Mouse (Mus musculus) frontal cortex, postnatal 25 days (tissue): ENCODE data around the gene Gm30191.
A peak's percentile ranks its signal among the peaks of the same experiment; 100 is the strongest.
"Not testable (repeated sequence)": the region's sequence is repeated elsewhere in the genome, so short reads cannot be mapped to it uniquely, and the experiment has no call there.

Experiments
- DNase-seq, 2 experiments: peaks; one replicate each; pipeline ENCODE4 v3.0.0; 2022; ENCODE audit warnings: low spot score in 2 of 2

Gene Gm30191

GRCm38 (mm10) chr4:134252131-134252910, 5.6 kb downstream of the Gm30191 start:
- no peak for DNase-seq

- DNase-seq = no peak
Measured at GRCm38 (mm10) chr4:134252911-134253721, 6.4 kb downstream of the Gm30191 start.

GRCm38 (mm10) chr4:134253722-134254324, 7.1 kb downstream of the Gm30191 start, which contains the start of gene Grrp1:
TSS of gene Grrp1 (minus strand) at chr4:134254106.
- DNase-seq = no peak

GRCm38 (mm10) chr4:134254835-134255234, 8.1 kb downstream of the Gm30191 start:
- DNase-seq = no peak

GRCm38 (mm10) chr4:134255854-134256253, 9.1 kb downstream of the Gm30191 start:
- DNase-seq = no peak

DNA sequence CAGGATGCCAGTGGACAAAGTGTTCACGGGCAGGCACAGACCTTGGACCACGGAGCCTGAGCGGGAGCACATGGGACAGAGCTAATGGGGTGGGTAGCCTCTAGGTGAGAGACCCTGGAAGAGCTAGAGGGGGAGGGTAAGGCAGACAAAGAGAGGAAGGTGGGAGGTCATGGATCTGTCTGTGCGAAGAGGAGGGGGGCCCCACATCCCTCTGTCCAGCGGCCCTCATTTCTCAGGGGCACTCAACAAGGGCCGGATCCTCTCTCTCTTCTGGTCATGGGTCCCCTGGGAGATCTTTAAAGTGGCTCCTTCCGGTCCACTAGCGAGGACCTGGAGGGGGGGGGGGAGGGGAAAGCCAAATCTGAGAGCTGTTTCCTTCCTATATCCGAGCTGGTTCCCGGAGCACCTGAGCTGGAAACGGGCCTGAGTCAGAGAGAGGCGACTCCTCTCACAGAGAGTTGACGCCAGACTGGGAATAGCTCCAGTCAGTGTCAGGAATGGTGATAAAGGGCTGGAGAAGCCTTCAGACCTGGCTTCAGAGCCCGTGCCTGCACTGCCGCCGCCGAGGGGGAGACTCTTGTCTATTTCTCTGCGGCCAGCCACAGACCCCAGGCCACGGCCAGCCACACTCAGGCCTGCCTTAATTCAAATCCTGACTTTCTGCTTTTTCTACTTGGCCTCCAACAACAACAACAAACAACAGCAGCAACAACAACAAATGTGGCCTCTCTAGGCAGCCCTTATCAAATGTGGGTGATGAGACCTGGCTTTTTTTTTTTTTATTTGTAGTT, 9.9 kb downstream of the Gm30191 start:
- no peak for DNase-seq

DNA sequence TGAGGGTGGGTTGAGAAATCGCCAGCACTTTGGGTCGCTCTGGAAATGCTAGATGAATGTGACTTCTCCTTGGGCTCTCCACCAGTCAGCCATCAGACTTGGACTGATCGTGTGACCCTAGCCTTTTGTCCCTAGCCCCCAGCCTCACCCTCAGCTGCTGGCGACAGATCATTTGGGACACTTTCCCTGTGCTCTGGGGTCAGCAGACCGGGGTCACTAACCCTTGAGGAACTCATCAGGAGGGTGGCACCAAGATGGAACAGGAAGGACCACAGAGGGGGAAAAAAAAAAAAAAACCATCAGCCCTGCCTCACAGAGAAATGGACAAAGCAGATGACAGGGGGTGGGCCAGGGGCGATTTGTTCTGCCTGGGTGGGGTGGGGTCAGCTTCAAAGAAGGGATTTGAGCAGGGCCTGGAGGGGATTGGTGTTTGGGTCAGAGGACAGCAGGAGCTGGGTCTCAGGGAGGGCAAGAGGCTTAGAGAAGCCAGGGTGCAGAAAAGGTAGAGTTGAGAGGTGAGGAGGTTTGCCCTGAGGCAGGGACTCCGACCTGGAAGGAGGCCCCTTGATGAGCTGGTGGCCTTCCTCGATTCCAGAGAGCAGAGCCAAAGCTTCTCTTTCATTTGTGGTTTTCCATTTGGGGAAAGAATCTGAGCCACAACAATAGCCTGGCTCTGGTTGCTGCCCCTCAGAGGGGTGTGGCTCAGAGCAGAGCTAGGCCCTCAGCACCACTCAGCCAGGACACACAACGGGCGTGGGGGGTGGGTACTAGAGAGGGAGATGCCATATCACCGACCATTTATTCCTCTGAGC, 10.7 kb downstream of the Gm30191 start:
- DNase-seq = no peak

GRCm38 (mm10) chr4:134258354-134258753, 11.6 kb downstream of the Gm30191 start:
- no peak for DNase-seq

- peak in 1 of 2 experiments; percentile 48 for DNase-seq
Measured at GRCm38 (mm10) chr4:134263191-134263590, 16.5 kb downstream of the Gm30191 start.

- no peak for DNase-seq
Measured at GRCm38 (mm10) chr4:134265860-134266585, 19.3 kb downstream of the Gm30191 start.

DNA sequence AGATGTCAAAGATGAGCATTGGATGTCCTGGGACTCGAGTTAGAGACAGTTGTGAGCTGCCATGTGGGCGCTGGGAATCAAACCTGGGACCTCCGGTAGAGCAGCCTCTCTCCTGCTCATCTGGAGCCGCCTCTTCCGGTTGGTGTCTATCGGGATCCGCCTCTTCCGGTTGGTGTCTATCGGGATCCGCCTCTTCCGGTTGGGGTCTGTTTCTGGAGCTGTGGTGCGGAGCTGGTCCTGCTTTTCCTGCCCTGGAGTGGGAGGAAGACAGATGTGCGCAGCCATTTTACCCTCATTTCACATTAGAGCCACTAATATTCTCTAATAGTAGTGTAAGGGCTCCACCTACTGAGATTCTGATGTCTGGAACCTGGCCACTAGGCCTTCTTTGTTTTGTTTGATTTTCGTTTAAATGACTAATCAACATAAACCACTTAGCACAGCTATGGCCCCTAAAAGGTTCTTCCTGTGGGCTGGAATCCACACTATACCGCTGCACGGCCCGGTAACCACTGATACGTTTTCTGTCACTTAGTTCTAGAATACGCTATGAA, 21.4 kb downstream of the Gm30191 start:
- DNase-seq = no peak

GRCm38 (mm10) chr4:134269622-134270021, 22.9 kb downstream of the Gm30191 start:
- not testable (repeated sequence) for DNase-seq

GRCm38 (mm10) chr4:134271979-134272378, 25.2 kb downstream of the Gm30191 start:
- DNase-seq = no peak

DNA sequence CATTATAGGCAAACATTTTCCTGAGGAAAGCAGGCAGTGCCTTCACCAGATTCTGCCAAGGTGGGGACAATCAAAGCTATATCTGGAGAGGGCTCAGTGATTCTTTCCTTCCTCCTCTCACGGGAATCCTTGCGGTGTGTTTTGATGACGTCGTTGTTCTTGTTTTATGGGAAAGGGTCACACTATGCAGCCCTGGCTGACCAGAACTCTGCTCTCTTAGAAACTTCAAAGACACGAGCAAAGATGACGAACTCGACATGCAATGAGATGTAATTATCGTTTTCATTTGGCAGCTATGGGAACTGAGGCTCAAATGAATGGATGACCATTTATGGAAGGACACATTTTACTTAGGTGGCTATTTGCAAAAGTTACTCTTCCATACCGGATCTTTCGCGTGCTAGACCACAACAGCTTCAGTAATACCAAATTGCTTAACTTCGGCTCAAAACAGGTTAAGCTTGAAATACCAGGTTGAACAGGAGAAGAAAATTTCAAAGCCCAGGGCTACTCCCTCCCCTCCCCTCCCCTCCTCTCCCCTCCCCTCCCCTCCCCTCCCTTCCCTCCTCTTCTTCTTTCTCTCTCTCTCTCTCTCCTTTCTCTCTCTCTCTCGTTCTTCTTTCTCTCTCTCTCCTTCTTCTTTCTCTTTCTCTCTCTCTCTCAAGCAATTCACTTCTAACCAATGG, 26.1 kb downstream of the Gm30191 start:
- no peak for DNase-seq

- DNase-seq = no peak
Measured at GRCm38 (mm10) chr4:134273417-134274345, 26.9 kb downstream of the Gm30191 start.

DNA sequence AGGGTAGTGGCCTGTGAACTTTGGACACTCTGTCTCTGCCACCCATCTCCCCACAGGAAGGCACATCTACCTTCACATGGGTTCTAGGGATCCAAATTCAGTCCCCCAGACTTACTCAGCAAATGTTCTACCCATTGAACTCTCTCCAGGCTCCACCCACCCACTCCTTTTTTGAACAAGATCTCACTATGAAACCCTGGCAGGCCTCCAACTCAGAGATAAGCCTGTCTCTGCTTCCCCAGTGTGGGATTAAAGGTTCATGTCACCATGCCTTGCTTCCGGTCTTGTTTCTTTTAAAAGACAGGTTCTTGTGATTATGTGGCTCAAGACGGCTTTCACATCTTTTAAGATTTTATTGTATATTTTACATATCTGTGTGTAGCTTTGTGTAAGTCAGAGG, 38.2 kb downstream of the Gm30191 start:
- no peak for DNase-seq

DNA sequence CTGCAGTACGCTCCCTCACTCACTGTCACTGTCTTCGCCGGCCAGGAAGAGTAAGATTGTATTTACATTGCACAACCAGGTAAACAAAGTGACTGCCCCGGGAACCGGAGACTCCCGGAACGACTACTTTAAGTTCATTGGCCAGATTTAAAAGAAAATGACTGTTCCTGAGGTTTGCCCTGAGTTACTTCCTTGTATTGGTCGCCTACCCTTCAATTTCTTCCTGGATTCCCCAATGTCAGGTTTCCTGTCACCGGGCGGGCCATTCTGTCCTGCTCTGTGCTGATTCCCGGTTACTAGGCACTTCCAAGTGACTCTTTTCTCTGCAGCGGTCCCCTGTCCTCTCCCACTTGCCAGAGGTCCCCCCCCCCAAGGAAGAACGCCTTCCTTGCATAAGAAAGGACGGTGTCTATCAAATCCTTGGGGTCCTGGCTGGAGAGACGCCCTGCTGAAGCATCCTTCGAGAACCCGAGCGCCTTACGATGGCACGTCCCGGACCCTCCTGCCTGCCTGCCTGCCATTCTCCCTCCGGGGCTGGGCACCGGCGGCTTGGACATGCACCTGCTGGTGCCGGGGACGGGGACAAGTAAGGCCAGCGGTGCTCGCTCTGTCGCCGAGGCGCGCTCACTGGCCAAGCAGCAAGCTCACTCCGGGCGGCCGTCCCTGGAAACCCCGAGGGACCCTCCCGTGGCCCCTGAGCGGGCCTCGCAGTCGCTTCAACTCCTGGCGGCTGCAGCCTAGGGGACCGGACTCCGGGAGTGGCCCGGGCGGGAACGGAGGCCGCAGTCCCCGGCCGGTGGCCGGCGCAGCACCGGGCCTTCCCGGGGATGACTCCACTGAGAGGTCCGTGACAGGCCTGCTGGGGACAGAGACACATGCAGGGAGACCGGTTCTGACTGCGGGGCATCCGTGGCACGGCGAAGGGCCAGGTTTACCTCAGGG, 39.8 kb downstream of the Gm30191 start:
- no peak for DNase-seq
